Mouse (Mus musculus) megakaryocyte, embryonic 14.5 days (primary cell): ENCODE measurements around the gene Slc43a1.

Source experiments
- FLI1 ChIP-seq: IDR thresholded peaks from 2 replicates; pipeline ENCODE4 v1.6.1; 2012; ENCODE audit warnings: low read length, inconsistent platforms, mixed read lengths
- GATA1 ChIP-seq: IDR thresholded peaks from 3 replicates; pipeline ENCODE4 v1.6.1; 2012; ENCODE audit warnings: mixed read lengths, low read length, inconsistent platforms, borderline replicate concordance

DNA sequence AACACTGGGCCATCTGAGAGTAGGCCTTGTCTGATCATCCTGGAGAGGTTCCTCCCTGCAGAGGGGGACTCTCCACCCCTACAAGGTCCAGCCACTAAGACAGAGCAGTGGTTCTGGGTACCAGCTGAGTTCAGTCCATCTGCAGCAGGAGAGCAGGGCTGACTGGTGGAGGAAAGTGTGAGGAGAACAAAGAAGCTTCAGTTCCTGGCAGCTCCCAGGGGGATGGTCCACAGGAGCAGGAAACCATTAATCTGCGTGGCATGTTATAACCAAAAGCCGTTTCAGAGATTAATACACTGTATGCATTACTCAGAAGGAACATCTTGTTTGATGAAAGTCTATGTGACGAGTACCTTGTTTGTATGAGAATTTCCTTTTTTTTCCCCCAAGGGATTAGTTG is 74.1 kb downstream of the Slc43a1 start:
- TF ChIP-seq GATA1 (no peak), FLI1 (no peak)
